Mouse (Mus musculus) liver, adult 2 months (tissue): ENCODE results near the gene H2-DMa.

ENCODE experiments used
- CTCF ChIP-seq: fragments of 200-500 bp; IDR thresholded peaks from 2 replicates; pipeline ENCODE4 v1.5.1; 2011; ENCODE audit warnings: low read depth, low read length, control low read depth
- POLR2A ChIP-seq: fragments of 200-500 bp; IDR thresholded peaks from 2 replicates; pipeline ENCODE4 v1.6.1; 2011; ENCODE audit warnings: low read length, control low read depth; ENCODE audit not compliant: insufficient read depth; ENCODE audit errors: extremely low read depth

DNA sequence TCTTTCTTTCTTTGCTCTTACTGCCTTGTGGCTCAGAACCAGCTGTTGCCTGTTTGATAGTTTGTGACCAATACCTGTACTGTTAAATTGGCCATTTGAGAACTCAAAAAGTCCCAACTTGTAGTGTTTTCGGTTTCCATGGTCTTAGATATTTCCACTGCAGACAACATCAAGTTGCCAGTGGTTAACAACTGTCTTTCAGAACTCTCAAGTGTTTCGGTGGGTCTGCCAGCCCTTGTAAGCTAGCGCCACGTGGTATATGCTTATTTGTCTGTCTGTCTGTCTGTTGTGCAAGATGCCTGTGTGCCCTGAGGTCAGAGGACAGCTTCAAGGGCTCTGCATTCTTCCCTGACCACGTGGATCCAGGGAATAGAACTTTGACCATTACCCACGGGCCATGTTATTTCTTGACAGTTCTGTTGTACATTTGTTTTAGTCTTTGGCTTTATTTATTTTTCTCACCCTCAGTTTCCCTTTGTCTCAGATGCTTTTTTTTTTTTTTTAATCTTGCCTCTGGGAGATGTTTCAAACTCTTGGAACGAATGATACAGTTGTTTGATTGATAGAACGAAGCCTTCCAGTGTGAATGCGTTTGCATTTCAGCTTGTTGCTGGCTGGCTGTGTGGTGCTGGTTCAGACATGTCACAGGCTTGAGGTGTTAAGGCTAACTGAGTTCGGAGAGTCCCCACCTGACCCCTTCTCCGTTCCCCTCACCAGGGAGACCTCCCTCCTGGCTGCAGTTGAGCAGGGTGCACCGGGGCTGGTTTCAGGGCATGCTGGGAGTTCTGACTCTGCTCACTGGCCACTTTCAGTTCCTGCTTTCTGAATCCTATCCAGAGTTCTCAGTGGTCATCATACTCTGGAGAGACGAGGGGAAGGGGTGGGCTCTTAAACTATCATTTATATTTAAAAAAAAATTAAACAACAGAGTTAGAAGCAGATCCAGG is 60.8 kb downstream of the H2-DMa start:
- TF ChIP-seq POLR2A, result no peak
- TF ChIP-seq CTCF, result no peak
